26 mouse cellular contexts compared by ENCODE assay signal in genomic region chr8:106321434-106321833, GRCm38 (mm10). TPM values are rescaled to one million over a fixed set of nuclear protein-coding genes. Genes with fewer than 3 reads are reported as not detected.
A peak's percentile ranks its signal among the peaks of the same experiment; 100 is the strongest.
DNase-seq lines count a peak whose midpoint lies in the region; ATAC-seq lines count a peak whose summit lies in the region.
"Had no signal": no experiment of that assay in that cellular context is flagged by ENCODE, and none has a peak within 500 bp of the region (broad histone marks: within the 10 kb centered on the region; RNA-seq: fewer than 3 reads in every experiment).

No protein-coding gene starts in this region.

- no peaks in the 10 kb centered on the region for H3K36me3 ChIP-seq in midbrain, embryonic 11.5 days (ENCODE audit: control insufficient read depth, insufficient read depth, low read length)
- H3K36me3 ChIP-seq: G1E; heart, embryonic 15.5 days; kidney, embryonic 15.5 days; limb, embryonic 12.5 days; liver, embryonic 15.5 days; midbrain, embryonic 15.5 days had no signal

- no peak overlapping the region for H3K4me3 ChIP-seq in midbrain, embryonic 11.5 days (ENCODE audit: low read depth, low read length)
- H3K4me3 ChIP-seq: heart, embryonic 15.5 days; kidney, embryonic 15.5 days; left cerebral cortex, adult 2 months; limb, embryonic 12.5 days; liver, embryonic 15.5 days; midbrain, embryonic 15.5 days had no signal

- H3K9ac ChIP-seq in midbrain, embryonic 11.5 days (ENCODE audit: low read length) = no peak overlapping the region
- H3K9ac ChIP-seq: heart, embryonic 15.5 days; kidney, embryonic 15.5 days; limb, embryonic 12.5 days; liver, embryonic 15.5 days; lung, embryonic 14.5 days; midbrain, embryonic 15.5 days had no signal

- H3K27ac ChIP-seq in midbrain, embryonic 11.5 days (ENCODE audit: low read depth, low read length) = no peak overlapping the region
- H3K27ac ChIP-seq: heart, embryonic 15.5 days; kidney, embryonic 15.5 days; left cerebral cortex, adult 2 months; limb, embryonic 12.5 days; liver, embryonic 15.5 days; midbrain, embryonic 15.5 days had no signal

- no peak for DNase-seq in frontal cortex, postnatal 14 days (ENCODE audit: low spot score in 2 of 2)
- peak; percentile 47 to 48 for DNase-seq in left cerebral cortex, adult 9 months (ENCODE audit: low spot score in 2 of 2)
- no peak for DNase-seq in left cerebral cortex, adult 11 months (ENCODE audit: low spot score)
- peak; percentile 33 to 47 for DNase-seq in left cerebral cortex, postnatal 36 days (ENCODE audit: low spot score in 2 of 2)
- no peak for DNase-seq in midbrain, embryonic 11.5 days (ENCODE audit: low spot score, missing footprints)
- no peak for DNase-seq in Muller cell, postnatal 12 days (ENCODE audit: inconsistent ontology term)
- DNase-seq: adrenal gland, postnatal 14 days; cerebellum, adult 18-20 months; cerebellum, postnatal 25 days; gastrocnemius, postnatal 10 days; kidney, adult 18-20 months; kidney, postnatal 25 days; lung, embryonic 14.5 days; lung, postnatal 14 days; thymus, adult 2 months; thymus, postnatal 4 days had no signal

- WGBS in midbrain, embryonic 11.5 days = 82% methylated on average over 7 of the region's 7 CpGs

- no peaks in the 10 kb centered on the region for H3K27me3 ChIP-seq in midbrain, embryonic 11.5 days (ENCODE audit: control insufficient read depth, insufficient read depth, low read length)
- H3K27me3 ChIP-seq: heart, embryonic 15.5 days; kidney, embryonic 15.5 days; limb, embryonic 12.5 days; liver, embryonic 15.5 days; midbrain, embryonic 15.5 days had no signal

- H3K4me1 ChIP-seq in midbrain, embryonic 11.5 days (ENCODE audit: control insufficient read depth, insufficient read depth, low read length) = peaks cover 9% of the 10 kb centered on the region
- H3K4me1 ChIP-seq: heart, embryonic 15.5 days; kidney, embryonic 15.5 days; limb, embryonic 12.5 days; liver, embryonic 15.5 days had no signal

- H3K9me3 ChIP-seq in midbrain, embryonic 11.5 days (ENCODE audit: control insufficient read depth, low read length) = no peaks in the 10 kb centered on the region
- H3K9me3 ChIP-seq: G1E; heart, embryonic 15.5 days; kidney, embryonic 15.5 days; limb, embryonic 12.5 days; liver, embryonic 15.5 days; midbrain, embryonic 15.5 days had no signal

- intact Hi-C loops in left cerebral cortex, postnatal 36 days (cut with DNase I) = no loop called here

- peak; percentile 69 for ATAC-seq in frontal cortex, adult (ENCODE audit: low TSS enrichment)
- ATAC-seq in midbrain, embryonic 11.5 days (ENCODE audit: low FRiP score) = no peak
- ATAC-seq: forebrain, embryonic 16.5 days; hindbrain, embryonic 16.5 days; midbrain, embryonic 15.5 days had no signal

- no peak overlapping the region for H3K4me2 ChIP-seq in midbrain, embryonic 11.5 days
- H3K4me2 ChIP-seq: heart, embryonic 15.5 days; kidney, embryonic 15.5 days; limb, embryonic 12.5 days; liver, embryonic 15.5 days; lung, embryonic 14.5 days; midbrain, embryonic 15.5 days had no signal

RNA-seq across cellular contexts. Expression of gene Smpd3, which starts 16.4 kb away (rescaled TPM):
- 10 to 100 TPM; 59.2 to 69.9 TPM for total RNA-seq in left cerebral cortex, postnatal 36 days (2021)
- polyA plus RNA-seq in midbrain, embryonic 11.5 days (2014; fragmentation: Nextera tagmentation; extraction: Ambion mirVana) = 9.3 and 10.3 TPM in 2 replicates
- total RNA-seq: G1E had no signal
- polyA plus RNA-seq: G1E had no signal

Comparison
In these comparisons a context has a peak if more than half of its experiments do, and no peak if none do; other contexts are left out.
1. DNase-seq: peak in left cerebral cortex, adult 9 months (2 of 2) and left cerebral cortex, postnatal 36 days (2 of 2); none in frontal cortex, postnatal 14 days (0 of 2), left cerebral cortex, adult 11 months (single experiment), midbrain, embryonic 11.5 days (single experiment) and Muller cell, postnatal 12 days (single experiment).